Mouse (Mus musculus) CH12.LX (cell line): ENCODE measurements around the gene Gpr108. TPM values are rescaled to one million over a fixed set of nuclear protein-coding genes. Genes with fewer than 3 reads are reported as not detected.

Source experiments
- DNase-seq: peaks from one replicate; pipeline ENCODE4 v3.0.0-alpha.2; 2013; ENCODE audit errors: extremely low read depth
- H3K27ac ChIP-seq: 2 replicates; pipeline ENCODE4 v1.5.1; 2012; ENCODE audit warnings: low read depth, mild to moderate bottlenecking, control low read depth, moderate library complexity; ENCODE audit not compliant: insufficient read depth
- H3K27me3 ChIP-seq: replicated peaks from 2 replicates; pipeline ENCODE3; 2012; ENCODE audit warnings: inconsistent platforms
- H3K36me3 ChIP-seq, 2 experiments: replicated peaks in 1 of 2; 2 replicates each; pipeline versions ENCODE3 to v1.6.1; 2012; ENCODE audit warnings: inconsistent platforms in 1 of 2, low read length in 1 of 2, mild to moderate bottlenecking in 1 of 2, mixed read lengths in 1 of 2, moderate library complexity in 1 of 2; ENCODE audit not compliant: control insufficient read depth in 1 of 2, insufficient read depth in 1 of 2
- H3K4me1 ChIP-seq, 2 experiments: 2 replicates each; pipeline ENCODE4 v1.6.1; 2012; ENCODE audit warnings: inconsistent platforms in 1 of 2, moderate library complexity in 1 of 2; ENCODE audit not compliant: insufficient read depth in 2 of 2, control insufficient read depth in 1 of 2
- H3K4me2 ChIP-seq: 2 replicates; pipeline ENCODE4 v1.6.1; 2012; ENCODE audit warnings: low read depth, mild to moderate bottlenecking, control low read depth; ENCODE audit not compliant: poor library complexity, insufficient read depth, severe bottlenecking
- H3K4me3 ChIP-seq, 3 experiments: fragments of 150-350 bp in 1 of 3; sonication (generic) in 1 of 3; replicated peaks in 1 of 3; 2 replicates each; pipeline versions ENCODE3 to v1.5.1; 2011 to 2012; ENCODE audit warnings: low read depth in 2 of 3, low read length in 2 of 3, mild to moderate bottlenecking in 2 of 3, moderate library complexity in 2 of 3, control low read depth in 1 of 3, improper control_type of control experiment in 1 of 3, inconsistent platforms in 1 of 3, mixed read lengths in 1 of 3; ENCODE audit not compliant: poor library complexity in 1 of 3
- H3K79me2 ChIP-seq: replicated peaks from 2 replicates; pipeline ENCODE4 v1.6.1; 2012; ENCODE audit warnings: mild to moderate bottlenecking, moderate library complexity; ENCODE audit not compliant: control insufficient read depth, poor library complexity, insufficient read depth, severe bottlenecking; ENCODE audit errors: extremely low read depth
- H3K9ac ChIP-seq: 2 replicates; pipeline ENCODE4 v1.6.1; 2012; ENCODE audit warnings: low read depth, mild to moderate bottlenecking, control low read depth, moderate library complexity; ENCODE audit not compliant: insufficient read depth
- H3K9me3 ChIP-seq: replicated peaks from 2 replicates; pipeline ENCODE3; 2012; ENCODE audit warnings: low read length, inconsistent platforms, mixed read lengths
- BHLHE40 ChIP-seq: IDR thresholded peaks from 2 replicates; pipeline ENCODE4 v1.6.1; 2011; ENCODE audit warnings: mild to moderate bottlenecking, low read depth, low read length, improper control_type of control experiment
- CHD1 ChIP-seq: IDR thresholded peaks from 2 replicates; pipeline ENCODE4 v1.6.1; 2012; ENCODE audit warnings: low read depth, low read length, improper control_type of control experiment, inconsistent platforms
- CHD2 ChIP-seq: IDR thresholded peaks from 2 replicates; pipeline ENCODE4 v1.6.1; 2011; ENCODE audit warnings: low read length, improper control_type of control experiment
- E2F4 ChIP-seq: IDR thresholded peaks from 2 replicates; pipeline ENCODE4 v1.6.1; 2011; ENCODE audit warnings: low read depth, low read length, improper control_type of control experiment; ENCODE audit not compliant: insufficient replicate concordance
- ELF1 ChIP-seq: IDR thresholded peaks from 2 replicates; pipeline ENCODE4 v1.6.1; 2014; ENCODE audit warnings: low read depth, mild to moderate bottlenecking, inconsistent platforms, low read length, improper control_type of control experiment
- EP300 ChIP-seq: IDR thresholded peaks from 2 replicates; pipeline ENCODE4 v1.6.1; 2011; ENCODE audit warnings: low read length, improper control_type of control experiment
- ETS1 ChIP-seq: conservative IDR thresholded peaks from 2 replicates; pipeline ENCODE4 v1.6.1; 2012; ENCODE audit warnings: low read depth, mild to moderate bottlenecking, inconsistent platforms, low read length, improper control_type of control experiment, moderate library complexity
- GABPA ChIP-seq: IDR thresholded peaks from 2 replicates; pipeline ENCODE4 v1.6.1; 2012; ENCODE audit warnings: low read depth, low read length, improper control_type of control experiment, inconsistent platforms; ENCODE audit not compliant: insufficient replicate concordance
- HCFC1 ChIP-seq: IDR thresholded peaks from 2 replicates; pipeline ENCODE4 v1.6.1; 2012; ENCODE audit warnings: low read depth, mild to moderate bottlenecking, inconsistent platforms, low read length, improper control_type of control experiment
- IRF4 ChIP-seq: IDR thresholded peaks from 2 replicates; pipeline ENCODE4 v1.6.1; 2014; ENCODE audit warnings: low read depth, mild to moderate bottlenecking, inconsistent platforms, low read length, improper control_type of control experiment
- JUND ChIP-seq: conservative IDR thresholded peaks from 2 replicates; pipeline ENCODE4 v1.6.1; 2011; ENCODE audit warnings: low read depth, low read length, improper control_type of control experiment
- MAFK ChIP-seq: IDR thresholded peaks from 2 replicates; pipeline ENCODE4 v1.6.1; 2011; ENCODE audit warnings: low read length, improper control_type of control experiment; ENCODE audit not compliant: insufficient replicate concordance
- MAX ChIP-seq: IDR thresholded peaks from 2 replicates; pipeline ENCODE4 v1.6.1; 2011; ENCODE audit warnings: low read length, improper control_type of control experiment
- MAZ ChIP-seq: IDR thresholded peaks from 2 replicates; pipeline ENCODE4 v1.6.1; 2012; ENCODE audit warnings: low read depth, mild to moderate bottlenecking, inconsistent platforms, low read length, improper control_type of control experiment, moderate library complexity
- MEF2A ChIP-seq: IDR thresholded peaks from 2 replicates; pipeline ENCODE4 v1.6.1; 2014; ENCODE audit warnings: low read depth, mild to moderate bottlenecking, inconsistent platforms, low read length, improper control_type of control experiment, borderline replicate concordance
- MXI1 ChIP-seq: IDR thresholded peaks from 2 replicates; pipeline ENCODE4 v1.6.1; 2011; ENCODE audit warnings: mild to moderate bottlenecking, low read depth, low read length, improper control_type of control experiment
- NELFE ChIP-seq: IDR thresholded peaks from 2 replicates; pipeline ENCODE4 v1.6.1; 2011; ENCODE audit warnings: low read depth, low read length, improper control_type of control experiment
- NRF1 ChIP-seq: IDR thresholded peaks from 2 replicates; pipeline ENCODE4 v1.6.1; 2014; ENCODE audit warnings: low read depth, mild to moderate bottlenecking, inconsistent platforms, low read length, improper control_type of control experiment, moderate library complexity
- POLR2A ChIP-seq: IDR thresholded peaks from 2 replicates; pipeline ENCODE4 v1.6.1; 2011; ENCODE audit warnings: low read depth, mild to moderate bottlenecking, improper control_type of control experiment, low read length
- RAD21 ChIP-seq: IDR thresholded peaks from 2 replicates; pipeline ENCODE4 v1.6.1; 2011; ENCODE audit warnings: low read depth, mild to moderate bottlenecking, low read length, improper control_type of control experiment, moderate library complexity
- RCOR1 ChIP-seq: conservative IDR thresholded peaks from 2 replicates; pipeline ENCODE4 v1.6.1; 2012; ENCODE audit warnings: low read depth, mild to moderate bottlenecking, inconsistent platforms, low read length, improper control_type of control experiment
- SIN3A ChIP-seq: IDR thresholded peaks from 2 replicates; pipeline ENCODE4 v1.6.1; 2012; ENCODE audit warnings: low read length, improper control_type of control experiment, inconsistent platforms
- SMC3 ChIP-seq: IDR thresholded peaks from 2 replicates; pipeline ENCODE4 v1.6.1; 2011; ENCODE audit warnings: low read depth, low read length, improper control_type of control experiment
- TBP ChIP-seq: conservative IDR thresholded peaks from 2 replicates; pipeline ENCODE4 v1.6.1; 2011; ENCODE audit warnings: low read depth, low read length, improper control_type of control experiment
- TCF12 ChIP-seq: IDR thresholded peaks from 2 replicates; pipeline ENCODE4 v1.6.1; 2014; ENCODE audit warnings: low read depth, mild to moderate bottlenecking, inconsistent platforms, low read length, improper control_type of control experiment
- UBTF ChIP-seq: IDR thresholded peaks from 2 replicates; pipeline ENCODE4 v1.6.1; 2012; ENCODE audit warnings: low read depth, mild to moderate bottlenecking, inconsistent platforms, low read length, improper control_type of control experiment, moderate library complexity
- USF2 ChIP-seq: conservative IDR thresholded peaks from 2 replicates; pipeline ENCODE4 v1.6.1; 2011; ENCODE audit warnings: low read depth, low read length, improper control_type of control experiment
- ZC3H11A ChIP-seq: IDR thresholded peaks from 2 replicates; pipeline ENCODE4 v1.6.1; 2012; ENCODE audit warnings: low read depth, mild to moderate bottlenecking, inconsistent platforms, low read length, improper control_type of control experiment
- ZKSCAN1 ChIP-seq: IDR thresholded peaks from 2 replicates; pipeline ENCODE4 v1.6.1; 2012; ENCODE audit warnings: low read depth, inconsistent platforms, low read length, improper control_type of control experiment, borderline replicate concordance
- ZMIZ1 ChIP-seq: IDR thresholded peaks from 2 replicates; pipeline ENCODE4 v1.6.1; 2012; ENCODE audit warnings: low read depth, mild to moderate bottlenecking, inconsistent platforms, low read length, improper control_type of control experiment
- ZNF384 ChIP-seq: IDR thresholded peaks from 2 replicates; pipeline ENCODE4 v1.6.1; 2012; ENCODE audit warnings: low read depth, low read length, improper control_type of control experiment, inconsistent platforms
- dilution Hi-C: fragments of 300-500 bp; cut with MboI; formaldehyde crosslinking; loops from 2 replicates; pipeline ENCODE4 v1.14.3; 2020; ENCODE audit warnings: low sequenced_read_pairs; ENCODE audit not compliant: extremely low pct_unique_long_range_greater_than_20kb, extremely low pct_ligation_motif_present
- in situ Hi-C: fragments of 300-500 bp; cut with MboI; formaldehyde crosslinking; loops from 3 replicates; pipeline ENCODE4 v1.14.3; 2019; ENCODE audit warnings: low sequenced_read_pairs, low pct_ligation_motif_present, low pct_unique_long_range_greater_than_20kb, mixed read lengths
- polyA plus RNA-seq: library from polyadenylated mRNA; unstranded; fragments of >175 nt; gene quantifications from 2 replicates; pipeline ENCODE4 v1.2.1, GENCODE M21; 2012; ENCODE audit warnings: low read depth; ENCODE audit not compliant: insufficient read length
- total RNA-seq, 2 experiments: library from RNA; depleted of rRNA; stranded (reverse); fragments of 300-350 nt in 1 of 2; fragments of >200 nt in 1 of 2; gene quantifications; 2 replicates each; pipeline ENCODE4 v1.2.3; 2012 to 2014

The Gpr108 gene
- total and polyA plus RNA-seq, 3 experiments, result 20.2 to 32.0 (median 25.0) TPM

DNA sequence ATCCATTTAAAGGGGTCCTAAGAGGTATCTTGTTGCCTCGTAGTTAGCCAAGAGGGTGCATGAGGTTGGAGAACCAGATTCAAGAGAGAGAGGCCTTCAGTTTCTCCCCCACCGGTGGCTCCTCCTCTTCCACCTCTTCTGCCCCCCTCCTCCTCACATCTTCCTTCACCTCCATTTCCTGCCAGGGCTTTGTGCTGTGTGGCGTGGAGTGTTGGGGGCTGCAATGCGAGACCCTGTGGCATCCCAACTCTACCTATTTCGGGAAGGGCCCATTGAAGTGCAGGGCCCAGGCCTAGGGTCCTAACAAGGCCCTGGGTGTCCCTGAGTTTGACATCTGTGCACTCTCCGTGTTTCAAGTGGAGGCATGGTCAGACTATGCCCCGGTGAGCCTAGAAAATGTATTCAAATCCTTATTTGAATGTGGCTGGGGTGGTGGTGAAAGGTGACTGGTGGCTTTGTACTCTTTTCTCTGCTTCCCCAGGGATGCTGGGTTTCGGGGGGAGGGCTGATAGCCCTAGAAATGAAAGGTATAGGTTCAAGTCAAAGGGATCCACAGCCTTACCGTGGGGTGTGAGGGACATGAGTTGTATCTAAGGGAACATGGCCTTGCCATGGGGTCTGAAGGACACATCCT is 31.5 kb upstream of the Gpr108 start (continued):
- no peak; the same call in 1 of the 2 replicates for TF ChIP-seq ELF1
- no peak for TF ChIP-seq NRF1
- TF ChIP-seq RAD21, result no peak
- TF ChIP-seq MAZ, result peak; percentile 77
- peak; percentile 48; the same call in 1 of the 2 replicates for TF ChIP-seq SIN3A
- peak; percentile 79 for TF ChIP-seq MEF2A
- no peak; the same call in 1 of the 2 replicates for TF ChIP-seq RCOR1
- no peak for TF ChIP-seq USF2
- 0 out of 2 replicates have a peak, but pooled peaks have one; percentile 64 for TF ChIP-seq TCF12
- TF ChIP-seq ZC3H11A, result no peak
- TF ChIP-seq GABPA, result no peak
- TF ChIP-seq CHD1, result no peak; the same call in 1 of the 2 replicates
- TF ChIP-seq JUND, result no peak
- TF ChIP-seq EP300, result peak; percentile 54; the same call in 1 of the 2 replicates
- peak; percentile 57; the same call in 1 of the 2 replicates for TF ChIP-seq MAX

DNA sequence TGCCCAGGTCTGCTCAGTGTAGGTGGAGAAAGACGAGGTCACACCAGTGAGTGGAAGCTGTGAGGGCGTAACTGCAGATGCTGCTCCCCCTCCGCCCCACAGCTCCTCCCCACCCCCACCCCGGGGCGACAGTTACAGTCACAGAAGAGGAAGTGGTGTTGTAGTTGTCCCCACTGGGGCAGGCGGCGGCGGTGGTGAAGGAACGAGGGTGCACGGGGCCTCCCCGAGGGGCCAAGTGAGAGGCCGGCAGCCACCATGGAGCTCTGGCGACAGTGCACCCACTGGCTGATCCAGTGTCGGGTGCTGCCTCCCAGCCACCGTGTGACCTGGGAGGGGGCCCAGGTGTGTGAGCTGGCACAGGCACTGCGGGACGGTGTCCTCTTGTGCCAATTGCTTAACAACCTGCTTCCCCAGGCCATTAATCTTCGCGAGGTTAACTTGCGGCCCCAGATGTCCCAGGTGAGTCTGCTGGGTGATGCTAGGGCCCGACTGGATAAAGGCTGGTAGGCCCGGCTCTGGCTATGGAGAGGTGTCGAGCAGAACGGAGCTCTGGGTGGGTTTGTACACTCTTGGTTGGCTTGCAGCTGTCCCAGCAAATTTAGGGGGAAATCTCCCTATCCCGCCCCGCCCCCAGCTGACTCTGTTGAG is 30.8 kb upstream of the Gpr108 start, which contains the start of gene Vav1:
Gene Vav1, plus strand, starts transcription at position 158 of the 648 bp plus-strand sequence.
- Histone ChIP-seq H3K4me2 (peak within 1 kb of the TSS; percentile 76), H3K27ac (peak within 1 kb of the TSS; percentile 99), H3K79me2 (peaks cover 41% of the 10 kb centered on the region), H3K9ac (peak within 1 kb of the TSS; percentile 96), H3K4me1 (peaks cover 38 to 71% of the 10 kb centered on the region in 2 experiments), H3K27me3 (peaks cover 3% of the 10 kb centered on the region), H3K36me3 (peaks cover 9 to 27% of the 10 kb centered on the region in 2 experiments), H3K9me3 (no peaks in the 10 kb centered on the region), H3K4me3 (peak within 1 kb of the TSS; percentile 40 to 89 (median 83))
- dilution Hi-C loops (no loop called here), in situ Hi-C loops (no loop called here)
- peak; percentile 93 for DNase-seq
- TF ChIP-seq BHLHE40 (peak; percentile 80), ZNF384 (no peak), NELFE (peak; percentile 50; the same call in 1 of the 2 replicates), ELF1 (peak; percentile 69), ZKSCAN1 (no peak), MAX (peak; percentile 58), MXI1 (peak; percentile 55; the same call in 1 of the 2 replicates), POLR2A (peak; percentile 81), EP300 (peak; percentile 69), CHD2 (peak; percentile 93), SMC3 (no peak; the same call in 1 of the 2 replicates), MAFK (no peak), NRF1 (0 out of 2 replicates have a peak, but pooled peaks have one; percentile 39), CHD1 (peak; percentile 92; the same call in 1 of the 2 replicates), E2F4 (no peak), TBP (0 out of 2 replicates have a peak, but pooled peaks have one; percentile 21), RCOR1 (no peak), IRF4 (peak; percentile 74), SIN3A (peak; percentile 31; the same call in 1 of the 2 replicates), ETS1 (peak; percentile 66), TCF12 (peak; percentile 83), UBTF (peak; percentile 75; the same call in 1 of the 2 replicates), HCFC1 (0 out of 2 replicates have a peak, but pooled peaks have one; percentile 19), MEF2A (peak; percentile 55; the same call in 1 of the 2 replicates), MAZ (peak; percentile 77), ZMIZ1 (peak; percentile 78)
